Mouse (Mus musculus) B cell, adult 62 days (primary cell): ENCODE results near the gene Sprr4. TPM values are rescaled to one million over a fixed set of nuclear protein-coding genes. Genes with fewer than 3 reads are reported as not detected.

Source experiments
- total RNA-seq: library from RNA; stranded (reverse); gene quantifications from 4 replicates; pipeline ENCODE4 v1.2.4, GENCODE M21; 2023

Sprr4 gene
- total RNA-seq = not detected in 4 replicates

GRCm38 (mm10) chr3:92500393-92500792 is at the start of gene Sprr4:
TSS of gene Sprr4 (minus strand) at chr3:92500493.

GRCm38 (mm10) chr3:92534411-92534810 is 34.1 kb upstream of the Sprr4 start, which contains the start of gene 2310046K23Rik:
TSS of gene 2310046K23Rik (minus strand) at chr3:92534511.

GRCm38 (mm10) chr3:92485863-92486262 is 14.4 kb downstream of the Sprr4 start, which contains the start of gene Sprr1a:
TSS of gene Sprr1a (minus strand) at chr3:92485895.

GRCm38 (mm10) chr3:92458620-92459019 is 41.7 kb downstream of the Sprr4 start, which contains the start of gene Sprr3:
TSS of gene Sprr3 (minus strand) at chr3:92458720.

Other genes starting within 250 kb of the Sprr4 start
- not detected in 4 replicates for gene Sprr2a3, start 215.1 kb downstream of the Sprr4 start, total RNA-seq
- gene Sprr2b, start 183.9 kb downstream of the Sprr4 start, total RNA-seq = not detected in 4 replicates
- not detected in 4 replicates for gene Sprr2d, start 161.4 kb downstream of the Sprr4 start, total RNA-seq
- gene Sprr2e, start 148.3 kb downstream of the Sprr4 start, total RNA-seq = not detected in 4 replicates
- not detected in 4 replicates for gene Sprr2f, start 135.3 kb downstream of the Sprr4 start, total RNA-seq
- not detected in 4 replicates for gene Sprr2h, start 114.8 kb downstream of the Sprr4 start, total RNA-seq
- gene Sprr2i, start 92.5 kb downstream of the Sprr4 start, total RNA-seq = not detected in 4 replicates
- gene Sprr2j-ps, start 82.4 kb downstream of the Sprr4 start, total RNA-seq = not detected in 4 replicates
- gene Gm9774, start 71.1 kb downstream of the Sprr4 start, total RNA-seq = 1.0 to 3.2 TPM in 2 of 4 replicates, not detected in the others
- gene Sprr2k, start 67.9 kb downstream of the Sprr4 start, total RNA-seq = not detected in 4 replicates
- gene Sprr1b, start 61.7 kb downstream of the Sprr4 start, total RNA-seq = not detected in 4 replicates
- gene Sprr3, start 41.8 kb downstream of the Sprr4 start, total RNA-seq = not detected in 4 replicates
- not detected in 4 replicates for gene Sprr1a, start 14.6 kb downstream of the Sprr4 start, total RNA-seq
- gene 2310046K23Rik, start 34.0 kb upstream of the Sprr4 start, total RNA-seq = not detected in 4 replicates
- gene Ivl, start 73.2 kb upstream of the Sprr4 start, total RNA-seq = not detected in 4 replicates
- not detected in 4 replicates for gene Smcp, start 88.5 kb upstream of the Sprr4 start, total RNA-seq
- not detected in 4 replicates for gene 2210017I01Rik, start 107.0 kb upstream of the Sprr4 start, total RNA-seq
- gene Lce6a, start 121.2 kb upstream of the Sprr4 start, total RNA-seq = not detected in 4 replicates
- not detected in 4 replicates for gene Lce1a1, start 147.8 kb upstream of the Sprr4 start, total RNA-seq
- not detected in 4 replicates for gene Lce1b, start 156.4 kb upstream of the Sprr4 start, total RNA-seq
- gene Lce1a2, start 169.8 kb upstream of the Sprr4 start, total RNA-seq = not detected in 4 replicates
- gene Lce1c, start 178.8 kb upstream of the Sprr4 start, total RNA-seq = not detected in 4 replicates
- gene Lce1d, start 186.7 kb upstream of the Sprr4 start, total RNA-seq = not detected in 4 replicates
- gene Lce1e, start 208.6 kb upstream of the Sprr4 start, total RNA-seq = not detected in 4 replicates
- gene Lce1f, start 219.9 kb upstream of the Sprr4 start, total RNA-seq = not detected in 4 replicates
- gene Gm38119, start 238.6 kb upstream of the Sprr4 start, total RNA-seq = not detected in 4 replicates